Mouse (Mus musculus) gastrocnemius, postnatal 25 days (tissue): ENCODE measurements around the gene S100a2. TPM values are rescaled to one million over a fixed set of nuclear protein-coding genes. Genes with fewer than 3 reads are reported as not detected.

Experiments
- DNase-seq: peaks from one replicate; pipeline ENCODE4 v3.0.0; 2022
- long read RNA-seq, 2 experiments: library from polyadenylated mRNA; stranded (forward); transcript quantifications; one replicate each; pipeline ENCODE4 v2.0.0; 2021
- total RNA-seq, 2 experiments: library from RNA; stranded (reverse); gene quantifications; 1 replicate in 1 of 2; 2 replicates in 1 of 2; pipeline ENCODE4 v1.2.3; 2021

S100a2 gene
- not detected for total RNA-seq
- long read RNA-seq, experiment 1, result 0 reads
- long read RNA-seq, experiment 2, result 0 reads

DNA sequence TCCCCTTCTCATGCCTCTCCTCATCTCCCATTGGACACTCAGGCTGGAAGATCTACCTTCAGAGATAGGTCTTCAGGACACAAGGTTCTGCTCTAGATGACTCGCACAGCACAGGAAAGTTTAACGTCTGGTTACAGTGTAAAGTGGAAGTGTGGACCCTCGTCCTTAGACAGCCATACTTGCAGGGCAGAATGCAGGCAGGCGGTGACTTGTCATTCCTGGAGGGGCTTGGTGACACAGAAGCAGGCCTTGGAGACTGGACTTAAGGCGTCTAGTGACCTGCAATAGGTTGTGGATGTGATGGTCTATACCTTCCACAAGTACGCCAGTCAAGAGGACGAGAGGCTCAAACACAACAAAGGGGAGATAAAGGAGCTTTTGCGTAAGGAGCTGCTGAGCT is at the start of gene S100a2:
Gene S100a2 (plus strand): TSS at position 301 of the 400 bp plus-strand sequence.
- no peak for DNase-seq

DNA sequence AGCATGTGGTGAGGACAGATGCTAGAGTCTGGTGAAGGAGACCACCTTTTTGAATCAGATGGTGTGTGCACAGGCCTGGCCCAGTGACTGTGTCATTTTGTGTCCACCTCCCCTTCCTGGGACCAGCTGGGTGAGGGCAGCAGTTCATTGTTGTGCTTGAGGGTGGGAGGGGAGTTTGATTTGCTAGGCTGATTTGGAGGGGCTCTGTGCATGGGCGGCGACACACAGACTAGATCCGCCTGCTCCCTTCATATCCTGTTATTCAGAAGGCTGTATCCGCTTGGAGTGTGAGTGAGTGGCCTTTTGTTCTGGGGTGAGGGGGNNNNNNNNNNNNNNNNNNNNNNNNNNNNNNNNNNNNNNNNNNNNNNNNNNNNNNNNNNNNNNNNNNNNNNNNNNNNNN is 49.1 kb upstream of the S100a2 start:
- peak; percentile 24 for DNase-seq

DNA sequence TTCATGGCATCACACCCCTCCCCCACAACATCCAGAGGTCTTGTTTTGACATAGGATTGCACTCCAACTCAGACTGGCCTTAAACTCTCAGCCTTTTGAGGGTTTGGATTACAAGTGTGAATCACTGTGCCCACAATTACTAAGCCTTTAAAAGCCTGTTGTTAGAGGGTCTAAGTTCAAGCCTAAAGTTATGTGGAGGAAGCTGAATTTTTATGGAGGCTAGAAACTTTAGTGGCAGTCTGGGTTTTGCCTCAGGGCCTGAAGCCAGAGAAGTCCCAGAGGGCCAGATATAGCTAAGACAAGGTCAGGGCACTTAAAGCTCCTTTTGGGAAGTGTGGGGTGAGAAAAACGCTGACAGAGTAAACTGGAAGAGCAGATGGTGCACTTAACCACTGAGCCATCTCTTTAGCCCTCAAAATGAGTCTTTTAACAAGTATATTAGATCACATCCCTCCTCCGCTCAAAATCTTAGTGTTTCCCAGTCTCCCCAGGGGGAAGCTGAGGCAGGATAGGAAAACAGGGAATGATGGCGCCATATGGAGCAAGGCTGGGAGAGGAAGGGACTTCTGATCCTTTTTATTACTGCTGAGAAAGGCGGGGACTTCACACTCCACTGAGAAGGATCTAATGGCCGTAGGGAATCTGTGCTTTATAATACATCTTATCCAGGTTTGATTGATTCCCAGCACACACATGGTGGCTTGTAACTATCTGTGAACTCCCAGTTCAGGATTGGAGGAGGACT is 40.2 kb upstream of the S100a2 start:
- DNase-seq, result no peak

DNA sequence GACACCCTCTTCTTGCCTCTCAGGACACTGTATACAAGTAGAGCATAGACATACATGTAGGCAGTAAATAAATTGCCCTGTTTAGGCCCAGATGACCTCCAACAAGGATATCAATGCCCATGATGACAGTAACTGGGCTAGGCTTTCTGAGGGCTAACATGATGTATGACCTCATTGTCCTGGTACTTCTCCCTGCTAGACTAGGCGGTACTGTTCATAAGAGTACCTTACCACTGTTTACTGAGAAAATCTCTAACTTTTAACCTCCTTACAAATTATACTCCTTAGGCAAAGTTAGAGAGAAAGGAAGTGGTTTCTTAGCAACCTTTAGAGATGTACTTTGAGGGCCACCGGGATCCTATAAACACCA is 39.6 kb upstream of the S100a2 start:
- DNase-seq, result no peak

DNA sequence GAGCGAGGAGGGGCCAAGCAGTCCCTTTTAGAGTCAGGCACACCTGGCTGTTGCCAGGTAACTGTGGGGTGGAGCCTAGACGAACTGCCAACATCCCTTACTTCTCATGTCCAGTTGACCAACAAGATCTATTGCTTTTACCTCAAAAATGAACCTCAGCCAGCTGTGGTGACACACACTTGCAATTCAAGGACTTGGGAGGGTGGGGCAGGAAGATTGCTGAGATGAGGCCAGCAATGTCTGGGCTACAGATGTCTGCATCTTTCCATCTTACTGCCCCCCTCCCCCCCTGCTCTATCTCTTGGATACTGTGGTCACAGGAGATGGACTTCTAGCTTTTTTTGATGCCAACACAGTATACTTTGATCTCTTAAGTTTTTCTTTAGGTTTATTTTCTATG is 37.8 kb upstream of the S100a2 start:
- no peak for DNase-seq

DNA sequence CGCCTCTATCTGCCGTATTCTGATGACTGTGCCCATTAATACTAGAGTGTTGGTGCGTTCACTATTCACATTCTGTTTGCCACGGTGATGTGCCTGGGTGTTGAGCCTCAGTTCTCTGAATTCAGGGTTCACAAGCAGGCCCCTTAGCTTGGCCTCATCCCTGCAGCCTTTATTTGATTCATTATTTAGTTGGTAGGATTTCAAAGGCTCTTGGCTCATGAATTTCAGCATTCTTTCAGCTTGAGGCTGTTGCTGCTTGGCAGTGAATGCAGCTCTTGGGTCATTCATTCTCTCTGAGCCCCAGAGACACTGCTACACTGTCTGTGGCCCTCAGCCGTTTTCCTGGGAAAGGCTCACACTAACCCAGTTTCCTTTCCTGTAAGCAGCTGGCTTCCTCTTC is 34.1 kb upstream of the S100a2 start:
- DNase-seq, result peak; percentile 24

DNA sequence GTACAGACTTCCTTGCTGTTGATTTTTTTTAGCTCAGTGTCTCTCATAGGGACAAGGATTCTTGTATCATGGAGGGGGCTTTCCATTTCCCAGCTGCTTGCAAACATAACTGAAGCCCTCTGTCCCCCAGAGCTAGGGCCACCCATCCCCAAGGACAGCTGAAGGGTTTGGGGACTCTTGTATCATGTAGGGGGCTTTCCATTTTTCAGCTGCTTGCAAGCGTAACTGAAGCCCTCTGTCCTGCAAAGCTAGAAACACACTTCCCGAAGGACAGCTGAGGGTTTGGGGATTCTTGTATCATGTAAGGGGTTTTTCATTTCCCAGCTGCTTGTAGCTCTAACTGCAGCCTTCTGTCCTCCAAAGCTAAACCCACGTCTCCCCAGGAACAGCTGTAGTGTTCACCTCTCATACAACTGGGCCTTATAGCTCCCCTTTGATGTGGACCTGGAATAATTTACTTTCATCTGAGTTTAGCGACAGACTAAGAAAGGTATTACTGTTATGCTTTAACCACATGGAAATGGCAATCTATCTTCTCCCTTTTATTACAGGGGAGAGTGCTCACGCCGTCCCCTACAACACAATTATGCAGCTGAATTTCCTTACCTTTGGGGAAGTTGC is 29.9 kb upstream of the S100a2 start, which contains the start of gene S100a3:
Gene S100a3 (plus strand): TSS at position 571 of the 621 bp plus-strand sequence.
- no peak for DNase-seq

DNA sequence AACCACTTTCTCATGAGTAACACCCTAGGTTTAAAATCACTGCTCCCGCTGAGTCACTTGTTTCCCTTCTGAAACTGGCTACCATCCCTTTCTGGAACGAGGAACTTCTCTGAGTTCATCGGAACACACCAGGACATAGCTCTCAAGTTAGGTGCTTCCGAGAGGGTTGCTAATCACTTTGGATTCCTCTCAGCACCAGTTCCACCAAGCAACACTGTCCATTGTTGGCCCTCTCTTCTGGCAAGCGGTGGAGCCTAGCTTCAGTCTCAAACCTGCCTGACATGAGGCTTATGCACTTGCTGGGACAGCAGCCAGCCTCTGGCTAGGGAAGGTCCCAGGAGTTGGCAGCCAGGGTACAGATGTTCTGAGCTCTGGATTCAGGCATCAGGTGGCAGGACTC is 15.4 kb upstream of the S100a2 start:
- peak; percentile 48 for DNase-seq

DNA sequence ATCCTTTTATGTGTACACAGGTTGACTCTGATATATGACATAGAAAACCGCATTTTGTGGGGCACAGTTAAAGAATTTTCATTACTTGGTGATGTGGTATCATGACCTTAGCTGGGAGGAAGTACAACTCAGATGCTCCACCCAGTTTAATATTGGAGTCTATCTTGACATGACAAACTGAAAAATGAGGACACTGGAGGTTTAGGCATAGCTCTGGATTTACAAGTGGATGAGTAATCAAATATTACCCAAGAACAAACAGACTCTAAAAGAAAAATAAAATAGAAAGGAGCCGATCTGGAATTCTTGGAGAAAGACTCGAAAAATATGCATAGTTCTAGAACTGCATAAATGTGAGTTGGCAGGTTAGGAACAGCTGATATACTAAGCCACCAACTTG is 14.7 kb upstream of the S100a2 start:
- DNase-seq, result no peak

DNA sequence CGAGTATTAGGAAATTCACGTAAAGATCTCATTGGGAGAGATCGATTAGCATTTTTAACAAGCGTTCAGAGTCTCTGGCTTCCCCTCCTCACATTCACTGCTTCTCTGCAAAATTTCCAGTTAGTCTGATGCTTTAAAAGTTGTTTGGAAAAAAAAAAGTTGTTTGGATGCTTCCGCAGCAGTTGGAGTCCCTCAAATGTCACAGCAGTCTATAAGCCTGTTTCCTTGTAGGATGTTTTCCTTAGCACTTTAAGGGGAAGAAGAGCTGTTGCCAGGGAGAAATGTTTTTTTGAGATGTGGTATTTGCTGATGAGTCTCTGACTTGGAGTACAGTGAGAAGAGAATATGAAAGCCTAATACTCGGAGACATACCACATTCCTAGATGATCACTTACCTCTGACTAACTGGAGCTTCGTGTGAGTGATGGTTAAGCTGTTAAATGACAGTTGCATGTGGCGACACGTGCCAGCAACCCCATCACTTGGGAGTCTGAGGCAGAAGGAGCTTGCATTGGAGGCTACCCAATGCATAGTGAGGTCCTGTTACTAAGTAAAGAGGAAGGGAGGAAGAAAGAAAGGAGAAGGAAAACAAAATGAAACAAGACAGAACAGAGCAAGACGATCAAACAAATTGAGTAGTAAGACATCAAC is 13.6 kb upstream of the S100a2 start:
- DNase-seq, result no peak

DNA sequence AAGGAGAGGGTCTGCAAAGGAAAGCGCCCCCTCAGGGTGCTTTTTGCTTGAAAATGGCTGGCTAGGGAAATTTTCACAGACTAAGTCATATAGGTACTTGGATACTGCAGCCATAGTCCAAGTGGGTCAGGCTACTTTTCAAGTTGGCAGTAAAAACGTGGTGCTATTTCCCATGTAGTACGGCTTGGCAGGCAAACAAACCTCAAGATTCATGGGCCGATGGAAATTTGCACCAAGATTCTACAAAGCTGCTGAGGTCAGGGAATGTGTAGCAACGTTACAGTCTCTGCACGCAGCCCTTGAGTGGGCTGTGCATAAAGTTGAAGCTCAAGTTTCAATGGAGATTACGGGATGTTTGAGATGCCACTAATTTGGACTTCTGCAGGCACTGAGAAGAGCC is 10.6 kb upstream of the S100a2 start:
- DNase-seq, result no peak

DNA sequence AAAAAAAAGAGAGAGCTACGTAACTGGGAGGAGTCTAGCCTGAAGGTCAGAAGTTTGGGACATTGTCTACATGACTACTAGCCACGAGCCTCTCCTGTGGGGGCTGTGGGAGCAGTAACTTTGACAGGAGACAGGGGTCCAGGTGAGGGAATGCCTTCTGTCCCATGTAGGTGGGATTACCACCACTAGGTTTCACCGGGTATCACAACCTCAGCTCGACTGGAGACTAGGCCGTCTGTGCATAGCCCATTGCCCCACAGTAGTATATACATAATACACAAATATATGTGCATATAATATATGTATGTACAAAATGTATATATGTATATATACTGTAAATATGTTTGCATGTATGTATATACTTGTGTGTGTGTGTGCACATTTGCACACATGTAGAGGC is 8.9 kb upstream of the S100a2 start:
- no peak for DNase-seq

DNA sequence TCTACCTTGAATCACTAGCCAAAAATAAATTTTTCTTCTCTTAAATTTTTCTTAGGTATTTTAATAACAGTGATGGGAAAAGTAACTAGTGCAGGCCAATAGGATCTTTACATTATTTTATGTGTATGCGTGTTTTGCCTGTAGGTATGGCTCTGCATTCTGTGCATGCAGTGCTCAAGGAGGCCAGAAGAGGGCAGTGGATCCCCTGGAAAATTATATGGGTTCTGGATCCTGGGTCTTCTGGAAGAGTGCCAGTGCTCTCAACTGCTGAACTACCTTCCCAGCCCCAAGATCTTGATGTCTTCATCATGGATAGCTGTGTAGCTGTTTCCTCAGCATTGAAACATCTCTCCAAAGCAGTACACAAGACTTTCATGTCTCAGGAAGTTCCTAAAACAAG is 7.9 kb upstream of the S100a2 start:
- no peak for DNase-seq

DNA sequence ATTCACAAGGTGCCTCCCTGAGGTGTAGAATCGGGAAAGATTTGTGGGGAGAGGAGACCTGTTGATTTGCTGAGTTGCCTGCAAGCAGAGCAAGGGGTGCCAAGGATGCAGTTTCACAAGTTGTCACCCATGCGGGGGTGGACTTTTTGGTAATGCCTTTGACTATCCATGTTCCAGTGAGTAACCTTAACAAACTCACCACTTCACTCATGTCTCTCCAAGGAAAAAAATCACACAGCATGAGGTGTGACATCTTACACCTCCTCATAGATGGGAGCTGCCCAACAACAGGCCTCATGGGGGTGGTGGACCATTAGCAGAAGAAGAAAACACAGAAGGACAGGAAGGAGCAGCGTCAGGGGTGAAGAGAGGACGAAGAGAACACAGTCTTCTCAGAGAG is 7.5 kb upstream of the S100a2 start:
- DNase-seq, result no peak

DNA sequence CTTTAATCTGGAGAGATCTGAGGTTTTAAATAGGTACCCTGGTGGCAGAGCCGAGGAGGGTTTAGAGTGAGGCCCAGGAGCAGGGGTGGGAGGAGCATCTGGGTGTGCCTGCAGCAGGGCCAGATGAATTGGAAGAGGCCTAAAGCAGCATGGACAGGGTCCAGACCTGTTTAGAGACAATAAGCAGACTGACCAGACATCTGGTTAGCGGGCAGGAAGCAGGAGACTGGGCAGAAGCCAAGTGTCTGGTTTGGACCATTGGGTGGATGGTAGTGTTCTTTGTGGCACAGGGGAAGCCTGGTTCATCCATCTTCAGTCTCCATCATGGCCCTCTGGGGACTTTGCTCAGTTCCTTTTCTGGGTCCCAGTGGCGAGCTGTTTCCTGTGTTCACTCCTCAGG is 6.2 kb upstream of the S100a2 start:
- peak; percentile 33 for DNase-seq

DNA sequence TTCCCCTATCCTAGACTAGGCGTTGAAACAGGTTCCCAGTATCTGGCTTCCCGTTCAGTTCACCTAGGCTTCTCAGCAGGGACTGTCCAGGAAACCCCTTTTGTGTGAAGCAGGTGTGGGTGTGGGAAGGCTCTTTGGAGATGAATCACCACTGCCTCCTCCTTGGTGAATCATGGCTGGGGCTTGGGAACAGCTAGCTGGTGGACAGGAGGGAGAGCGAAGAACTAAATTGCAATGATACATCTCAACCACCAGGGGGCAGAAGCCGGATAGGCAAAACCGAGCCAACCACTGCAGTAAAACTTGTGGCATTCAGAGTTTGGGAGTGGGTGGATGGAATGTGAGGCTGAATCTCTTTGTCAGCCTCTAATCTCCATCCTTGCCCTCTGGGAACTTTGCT is 4.5 kb upstream of the S100a2 start:
- DNase-seq, result peak; percentile 56

DNA sequence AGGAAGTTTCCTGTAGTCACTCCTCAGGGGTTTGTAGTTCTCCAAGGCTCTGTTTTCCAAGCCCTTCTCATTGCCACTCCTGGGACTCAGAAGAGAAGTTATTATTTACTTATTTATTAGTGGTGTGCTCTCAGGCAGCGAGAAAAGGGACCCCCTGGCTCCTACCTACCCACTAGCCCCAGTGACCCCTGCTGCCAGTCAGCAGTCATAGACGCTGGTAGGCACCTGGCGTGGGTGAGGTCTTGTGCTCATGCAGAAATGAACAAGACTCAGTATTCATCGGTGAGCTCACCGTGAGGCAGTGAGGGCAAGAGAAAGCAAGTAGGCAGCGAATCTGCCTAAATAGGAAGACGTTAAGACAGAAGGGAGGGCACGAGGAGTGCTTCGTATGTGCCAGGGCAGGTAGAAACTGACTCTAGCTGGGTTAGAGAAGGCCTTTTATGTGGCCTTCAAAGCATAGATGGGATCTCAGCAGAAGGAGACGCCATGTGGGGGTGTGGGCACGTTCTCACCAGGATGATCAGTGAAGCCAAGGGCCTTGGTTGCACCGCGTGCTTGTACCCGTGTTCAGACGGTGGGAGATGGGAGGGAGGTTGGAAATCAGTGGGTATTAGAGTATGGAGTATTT is 3.9 kb upstream of the S100a2 start:
- DNase-seq, result no peak

DNA sequence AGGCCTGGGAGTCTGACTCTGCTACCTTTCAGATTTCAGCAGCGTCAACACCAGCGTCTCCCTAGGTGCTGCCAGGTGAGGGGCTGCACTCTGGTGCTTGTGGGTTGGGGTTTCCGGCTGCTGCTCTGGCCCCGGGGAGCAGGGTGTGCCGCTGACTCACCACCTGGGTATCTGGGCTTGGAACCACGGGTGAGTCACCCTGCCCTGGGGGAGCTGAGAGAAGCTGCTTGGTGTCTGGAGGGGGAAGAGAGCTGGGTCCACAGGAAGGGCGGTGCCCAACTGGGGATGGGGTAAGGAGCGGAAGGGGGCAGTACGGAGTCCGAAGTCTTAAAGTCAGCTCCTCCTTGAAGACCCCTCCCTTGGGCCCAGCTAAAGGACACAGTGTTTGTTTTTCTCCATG is 3.1 kb upstream of the S100a2 start:
- peak; percentile 86 for DNase-seq

DNA sequence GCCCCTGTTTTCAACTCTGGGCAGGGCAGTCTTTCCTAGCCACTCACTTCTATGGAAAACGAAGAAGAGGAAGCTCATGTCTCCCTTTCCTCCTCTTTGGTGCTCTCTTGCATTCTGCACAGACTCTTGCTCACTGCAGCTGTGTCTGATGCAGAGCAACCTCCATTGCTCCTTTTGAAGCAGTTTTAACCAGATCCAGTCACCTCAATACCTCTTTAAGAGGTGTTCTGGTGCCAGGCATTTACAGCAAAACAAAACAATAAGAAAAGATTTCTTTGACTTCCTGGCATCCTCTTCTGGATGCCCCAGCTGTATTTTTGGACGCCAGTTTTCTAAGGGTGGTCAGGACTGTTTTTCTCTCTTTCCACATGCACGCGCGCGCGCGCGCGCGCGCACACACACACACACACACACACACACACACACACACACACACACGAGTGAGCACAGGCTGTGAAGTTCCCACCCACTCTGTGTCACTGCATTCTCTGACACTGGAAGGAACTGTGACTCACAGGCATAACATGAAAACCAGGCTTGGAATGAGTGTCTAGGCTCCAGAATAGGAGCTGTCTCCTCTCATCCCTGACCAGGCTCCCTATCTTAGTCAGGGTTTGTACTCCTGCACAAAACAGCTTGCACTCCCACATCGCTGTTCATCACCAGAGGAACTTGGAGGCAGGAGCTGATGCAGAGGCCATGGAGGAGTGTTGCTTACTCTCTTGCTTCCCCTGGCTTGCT is 2.5 kb upstream of the S100a2 start:
- no peak for DNase-seq

DNA sequence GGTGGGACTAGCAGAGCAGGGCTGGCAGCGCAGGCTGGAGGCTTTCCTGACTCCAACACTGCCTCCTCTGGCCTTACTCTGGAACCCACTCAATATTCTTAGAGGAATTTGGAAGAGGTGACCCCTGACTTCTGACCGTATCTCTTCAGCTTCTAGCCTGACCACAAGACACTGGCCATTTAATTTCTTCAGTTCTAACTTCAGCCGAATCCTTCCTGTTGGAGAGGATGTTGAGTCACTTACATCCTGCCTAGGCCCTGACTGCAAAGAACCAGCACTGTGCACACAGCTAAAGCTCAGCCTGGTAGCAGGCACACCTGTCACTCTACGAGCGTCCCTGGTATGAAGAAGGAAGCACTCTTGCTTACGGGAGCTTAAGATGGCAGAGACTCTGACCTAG is 657 bp upstream of the S100a2 start:
- DNase-seq, result no peak

DNA sequence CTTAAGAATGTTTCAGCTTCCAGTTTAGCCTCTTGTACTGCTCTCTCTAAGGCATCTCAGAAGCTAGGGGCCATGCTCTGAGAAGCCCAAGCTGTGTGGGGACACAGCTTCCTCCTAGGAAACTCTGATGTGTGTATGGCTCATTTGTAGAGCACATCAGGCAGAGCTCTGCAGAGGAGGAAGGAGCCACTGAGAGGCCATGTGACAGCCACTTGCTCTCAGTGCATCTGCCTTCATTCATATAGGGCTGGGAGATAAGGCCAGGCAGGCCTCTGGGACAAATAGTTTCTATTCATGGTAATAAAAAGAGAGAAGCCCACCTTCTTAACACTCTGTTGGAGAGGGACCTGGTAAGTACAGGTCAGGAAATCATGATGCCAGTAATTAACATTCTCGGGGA is 4.4 kb downstream of the S100a2 start:
- DNase-seq, result no peak

DNA sequence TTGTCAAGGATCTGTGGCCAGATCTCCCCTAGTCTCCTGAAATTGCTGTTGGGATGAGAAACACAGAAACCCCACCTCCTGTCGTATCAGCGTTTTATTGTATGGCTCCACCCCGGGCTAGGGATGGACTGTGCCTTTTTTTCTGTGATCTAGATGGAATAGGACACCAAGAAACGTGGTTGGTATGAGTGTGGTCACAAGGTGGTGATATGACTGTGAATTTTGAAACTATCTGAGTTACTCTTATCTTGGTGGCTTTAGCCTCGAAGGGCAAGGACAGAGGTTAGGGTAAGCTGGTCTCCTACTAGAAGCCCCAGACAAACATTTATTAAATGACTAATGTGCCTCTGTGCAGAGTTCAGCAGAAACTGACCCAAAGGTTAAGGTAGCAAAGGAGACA is 5.5 kb downstream of the S100a2 start:
- DNase-seq, result no peak
